Mouse (Mus musculus) granulocyte monocyte progenitor cell, adult 5-6 weeks (primary cell): ENCODE data around the gene Wscd1. TPM values are rescaled to one million over a fixed set of nuclear protein-coding genes. Genes with fewer than 3 reads are reported as not detected.
"Not testable (repeated sequence)": the region's sequence is repeated elsewhere in the genome, so short reads cannot be mapped to it uniquely, and the experiment has no call there.

ENCODE experiments used
- ATAC-seq: replicated peaks from 2 replicates; pipeline ENCODE4 v1.8.0; 2016; ENCODE audit warnings: mild to moderate bottlenecking, moderate TSS enrichment, inconsistent platforms; ENCODE audit not compliant: poor library complexity, severe bottlenecking
- total RNA-seq, 2 experiments: library from RNA; stranded (forward) in 1 of 2; stranded (reverse) in 1 of 2; fragments of 200-712, 200-1000 nt in 1 of 2; fragments of >200 nt in 1 of 2; fragmentation: Nextera tagmentation in 1 of 2; gene quantifications; 2 replicates each; pipeline ENCODE4 v1.2.3; 2014 to 2017

Wscd1 gene
- total RNA-seq, 2 experiments from 2014 or later = not detected

- no peak for ATAC-seq
Measured at GRCm38 (mm10) chr11:71819901-71820300, 70.2 kb downstream of the Wscd1 start.

DNA sequence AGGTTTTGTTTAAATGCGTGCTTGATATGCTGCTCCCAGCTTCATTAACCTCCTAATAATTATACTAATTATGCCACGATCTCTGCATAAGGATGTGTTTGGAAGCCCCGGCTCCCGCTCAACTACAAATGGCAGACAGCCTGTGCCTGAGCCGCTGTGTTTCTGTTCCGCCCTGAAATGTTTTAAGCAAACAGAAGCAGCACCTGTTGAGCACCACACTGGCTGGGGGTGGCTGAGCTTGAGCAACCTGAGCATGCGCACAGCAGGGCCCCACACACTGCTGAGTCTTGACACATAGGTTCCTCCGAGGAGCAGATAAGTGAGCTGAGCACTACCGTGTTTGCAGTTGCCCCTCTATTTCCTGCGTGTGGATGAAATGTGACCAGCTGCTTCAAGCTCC is 71.1 kb downstream of the Wscd1 start:
- no peak for ATAC-seq

DNA sequence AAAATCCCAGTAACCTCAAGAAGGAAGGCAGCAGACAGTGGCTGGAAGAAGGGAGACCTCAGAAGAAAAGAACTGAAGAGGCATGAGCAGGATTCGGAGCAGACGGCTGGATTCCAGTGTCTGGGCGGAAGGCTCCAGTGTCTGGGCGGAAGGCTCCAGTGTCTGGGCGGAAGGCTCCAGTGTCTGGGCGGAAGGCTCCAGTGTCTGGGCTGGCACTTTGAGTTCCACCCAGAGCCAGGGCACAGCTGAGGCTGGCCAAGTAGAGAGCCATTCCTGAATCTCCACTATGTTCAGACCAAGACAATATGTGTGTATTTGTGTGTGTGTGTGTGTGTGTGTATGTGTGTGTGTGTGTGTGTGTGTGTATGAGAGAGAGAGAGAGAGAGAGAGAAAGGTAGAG is 71.8 kb downstream of the Wscd1 start:
- ATAC-seq = not testable (repeated sequence)

GRCm38 (mm10) chr11:71822031-71822430 is 72.3 kb downstream of the Wscd1 start:
- no peak for ATAC-seq

- no peak for ATAC-seq
Measured at GRCm38 (mm10) chr11:71824971-71825370, 75.3 kb downstream of the Wscd1 start.
